Mouse (Mus musculus) E14TG2a.4 (cell line): Measurements from ENCODE around the gene Cbll1.
A peak's percentile ranks its signal among the peaks of the same experiment; 100 is the strongest.

Source experiments
- H3K27me3 ChIP-seq: 2 replicates; pipeline ENCODE4 v1.6.1; 2014; ENCODE audit warnings: low read length, control low read depth; ENCODE audit not compliant: insufficient read depth
- H3K36me3 ChIP-seq: 2 replicates; pipeline ENCODE4 v1.6.1; 2014; ENCODE audit warnings: low read length, control low read depth; ENCODE audit not compliant: insufficient read depth
- H3K4me1 ChIP-seq: replicated peaks from 2 replicates; pipeline ENCODE4 v1.6.1; 2014; ENCODE audit warnings: low read depth, low read length, control low read depth
- H3K4me3 ChIP-seq: replicated peaks from 2 replicates; pipeline ENCODE4 v1.5.1; 2014; ENCODE audit warnings: mild to moderate bottlenecking, low read length
- H3K9me3 ChIP-seq: 2 replicates; pipeline ENCODE4 v1.6.1; 2014; ENCODE audit warnings: low read length, control low read depth
- CTCF ChIP-seq: conservative IDR thresholded peaks from 2 replicates; pipeline ENCODE4 v1.5.1; 2014; ENCODE audit warnings: low read length
- NANOG ChIP-seq: IDR thresholded peaks from 2 replicates; pipeline ENCODE4 v1.6.1; 2014; ENCODE audit warnings: borderline replicate concordance, low read length, mixed read lengths
- POU5F1 ChIP-seq: IDR thresholded peaks from 2 replicates; pipeline ENCODE4 v1.6.1; 2014; ENCODE audit warnings: low read length, borderline replicate concordance

The Cbll1 gene

DNA sequence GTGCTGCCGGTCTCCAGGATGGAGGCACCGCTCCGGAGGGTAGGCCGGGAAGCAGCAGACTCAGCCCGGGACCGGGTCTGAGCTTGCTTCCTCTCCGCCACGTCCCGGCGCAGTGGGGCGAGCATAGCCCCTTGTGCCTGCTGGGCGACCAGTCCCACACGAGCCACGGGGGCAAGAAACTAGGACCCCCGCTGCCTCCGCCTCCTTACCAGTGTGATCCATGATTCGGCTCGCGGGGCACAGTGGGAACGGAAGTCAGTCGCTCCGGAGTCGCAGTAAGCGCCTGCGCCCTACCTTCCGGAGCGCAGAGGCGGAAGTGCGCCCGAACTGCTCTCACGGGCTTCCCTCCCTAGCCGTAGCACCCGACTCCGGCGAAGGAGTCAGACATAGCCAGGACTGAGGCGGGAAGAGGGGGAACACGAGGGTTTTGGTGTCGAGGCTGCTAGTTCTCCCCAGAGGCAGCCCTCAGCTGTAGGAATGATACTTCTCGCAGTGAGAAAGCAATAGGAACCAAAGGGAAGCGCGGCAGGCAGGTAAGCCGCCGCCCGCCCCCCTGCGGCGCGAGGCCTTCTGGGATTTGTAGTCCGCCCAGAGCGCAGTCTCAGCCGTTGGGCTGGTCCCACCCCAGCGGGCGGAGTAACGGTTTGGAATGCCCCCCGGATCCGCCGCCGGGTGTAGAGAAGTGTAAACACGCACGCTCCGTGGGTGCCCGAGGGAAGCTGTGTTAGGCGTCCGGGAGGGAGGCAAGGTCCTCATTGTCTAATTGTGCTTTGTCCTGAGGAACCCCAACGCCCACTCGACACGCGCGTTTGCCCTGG, at the start of gene Cbll1:
TSS of gene Cbll1 (minus strand) at position 303 of the 818 bp plus-strand sequence.
- Histone ChIP-seq H3K36me3 (peaks cover 7% of the 10 kb centered on the region), H3K4me1 (peaks cover 27% of the 10 kb centered on the region), H3K27me3 (0 out of 2 replicates have a peak, but pooled peaks cover under 1% of the 10 kb centered on the region), H3K9me3 (no peaks in the 10 kb centered on the region), H3K4me3 (peak within 1 kb of the TSS; percentile 99)
- no peak for TF ChIP-seq CTCF
- TF ChIP-seq NANOG: no peak
- no peak for TF ChIP-seq POU5F1

- H3K9me3 ChIP-seq: no peaks in the 10 kb centered on the region
- no peaks in the 10 kb centered on the region for H3K4me1 ChIP-seq
- TF ChIP-seq NANOG (no peak), CTCF (no peak), POU5F1 (no peak)
- peaks cover 2% of the 10 kb centered on the region for H3K27me3 ChIP-seq
- H3K36me3 ChIP-seq: no peaks in the 10 kb centered on the region
- H3K4me3 ChIP-seq: no peak overlapping the region
Measured at GRCm38 (mm10) chr12:31546061-31546460, 46.6 kb upstream of the Cbll1 start.

DNA sequence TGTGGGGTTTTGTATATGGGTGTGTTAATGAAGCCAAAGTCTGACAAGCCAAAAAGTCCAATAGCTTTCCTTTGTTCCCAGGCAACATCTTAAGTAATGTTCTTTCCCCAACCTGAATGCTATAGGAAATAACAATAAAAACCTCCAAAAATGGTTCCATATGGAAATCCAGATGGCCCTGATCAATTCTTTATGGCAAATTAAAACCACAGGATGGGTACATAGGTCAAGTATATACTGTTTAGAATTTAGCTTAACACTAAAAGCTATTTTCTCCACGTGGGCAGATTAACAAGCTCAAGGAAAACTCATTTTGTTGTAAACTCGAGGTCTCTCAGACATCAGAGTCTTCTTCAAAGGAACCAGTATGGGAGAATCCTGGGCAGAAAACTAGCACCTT, 45.8 kb upstream of the Cbll1 start:
- no peaks in the 10 kb centered on the region; the same call in 1 of the 2 replicates for H3K27me3 ChIP-seq
- no peaks in the 10 kb centered on the region for H3K4me1 ChIP-seq
- H3K9me3 ChIP-seq: no peaks in the 10 kb centered on the region
- no peaks in the 10 kb centered on the region for H3K36me3 ChIP-seq
- TF ChIP-seq NANOG (no peak), POU5F1 (no peak), CTCF (no peak)
- H3K4me3 ChIP-seq: no peak overlapping the region

GRCm38 (mm10) chr12:31541541-31541940, 42.1 kb upstream of the Cbll1 start:
- Histone ChIP-seq H3K4me1 (no peaks in the 10 kb centered on the region), H3K4me3 (no peak overlapping the region), H3K36me3 (no peaks in the 10 kb centered on the region), H3K27me3 (no peaks in the 10 kb centered on the region), H3K9me3 (no peaks in the 10 kb centered on the region)
- TF ChIP-seq NANOG (no peak), CTCF (no peak), POU5F1 (no peak)

GRCm38 (mm10) chr12:31539783-31540182, 40.4 kb upstream of the Cbll1 start:
- Histone ChIP-seq H3K4me3 (no peak overlapping the region), H3K4me1 (no peaks in the 10 kb centered on the region), H3K27me3 (no peaks in the 10 kb centered on the region), H3K36me3 (no peaks in the 10 kb centered on the region), H3K9me3 (no peaks in the 10 kb centered on the region)
- no peak for TF ChIP-seq CTCF
- TF ChIP-seq NANOG: no peak
- TF ChIP-seq POU5F1: no peak

GRCm38 (mm10) chr12:31537515-31538230, 38.3 kb upstream of the Cbll1 start:
- H3K27me3 ChIP-seq: no peaks in the 10 kb centered on the region

GRCm38 (mm10) chr12:31534060-31534843, 34.8 kb upstream of the Cbll1 start:
- Histone ChIP-seq H3K4me1 (peaks cover 13% of the 10 kb centered on the region; the same call in 1 of the 2 replicates), H3K36me3 (no peaks in the 10 kb centered on the region), H3K27me3 (no peaks in the 10 kb centered on the region), H3K9me3 (no peaks in the 10 kb centered on the region), H3K4me3 (no peak overlapping the region)
- no peak for TF ChIP-seq NANOG
- no peak for TF ChIP-seq CTCF
- TF ChIP-seq POU5F1: no peak

More at GRCm38 (mm10) chr12:31537515-31538230, 38.3 kb upstream of the Cbll1 start:
- Histone ChIP-seq H3K4me3 (no peak overlapping the region), H3K36me3 (no peaks in the 10 kb centered on the region), H3K9me3 (no peaks in the 10 kb centered on the region), H3K4me1 (no peaks in the 10 kb centered on the region)
- TF ChIP-seq POU5F1 (no peak), NANOG (no peak)

DNA sequence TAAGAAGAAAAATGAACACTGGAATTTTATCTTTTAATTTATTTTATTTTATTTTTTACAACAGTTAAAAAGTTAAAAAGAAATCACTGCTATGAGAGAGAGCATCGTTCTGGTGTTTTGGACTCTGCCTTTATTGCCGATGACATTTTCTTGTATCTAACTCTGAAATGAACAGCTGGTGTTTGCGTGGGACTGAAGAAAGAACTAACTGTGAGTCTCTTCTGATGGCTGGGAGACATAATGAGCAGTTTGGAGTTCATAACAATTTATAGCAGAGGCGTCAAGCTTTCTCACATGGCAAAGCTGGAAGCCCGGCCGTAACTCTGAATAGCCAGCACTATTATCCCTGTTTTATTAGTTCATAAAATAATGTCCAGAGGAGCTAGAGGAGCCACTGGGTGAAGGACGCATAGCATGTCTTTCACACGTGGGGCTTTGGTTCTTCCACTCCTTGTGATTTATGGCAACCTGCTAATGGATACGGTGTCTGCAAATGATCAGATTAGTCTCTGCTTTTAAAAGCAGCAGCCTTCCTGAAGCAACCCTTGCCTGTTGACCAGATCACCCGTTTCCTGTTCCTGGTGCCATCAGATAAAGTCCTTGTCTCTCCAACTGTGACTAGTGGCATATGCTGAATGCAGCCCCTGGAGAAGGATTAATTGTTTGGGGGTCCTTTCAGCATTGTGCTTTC, 33.9 kb upstream of the Cbll1 start:
- TF ChIP-seq NANOG: no peak
- no peak for TF ChIP-seq POU5F1
- no peak for TF ChIP-seq CTCF
- Histone ChIP-seq H3K4me1 (peaks cover 13% of the 10 kb centered on the region; the same call in 1 of the 2 replicates), H3K9me3 (no peaks in the 10 kb centered on the region)

More for the DNA sequence above, 33.9 kb upstream of the Cbll1 start:
- H3K4me3 ChIP-seq: no peak overlapping the region
- H3K36me3 ChIP-seq: no peaks in the 10 kb centered on the region
- 0 out of 2 replicates have a peak, but pooled peaks cover 2% of the 10 kb centered on the region for H3K27me3 ChIP-seq
